Comparison of ENCODE assay signal across 12 mouse cellular contexts in the genomic region with DNA sequence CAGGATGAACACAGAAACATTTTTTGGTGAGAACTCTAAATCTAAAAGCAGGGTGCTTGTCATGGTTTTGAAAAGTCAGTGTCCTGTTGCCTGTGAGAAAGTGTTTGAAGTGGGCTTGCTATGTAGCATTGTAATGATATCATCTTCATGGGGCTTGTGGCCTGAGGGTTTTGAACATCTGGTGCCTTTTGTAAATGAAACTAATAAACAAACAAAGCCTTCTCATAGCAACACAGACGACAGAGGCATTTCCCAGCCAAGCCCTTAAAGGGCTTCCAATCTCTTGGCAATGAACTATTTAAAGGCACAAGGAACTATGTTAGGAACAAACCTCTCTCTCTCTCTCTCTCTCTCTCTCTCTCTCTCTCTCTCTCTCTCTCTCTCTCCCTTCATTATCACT. TPM values are rescaled to one million over a fixed set of nuclear protein-coding genes. Genes with fewer than 3 reads are reported as not detected.
DNase-seq lines count a peak whose midpoint lies in the region; ATAC-seq lines count a peak whose summit lies in the region.
"Had no signal": no experiment of that assay in that cellular context is flagged by ENCODE, and none has a peak within 500 bp of the region (broad histone marks: within the 10 kb centered on the region; RNA-seq: fewer than 3 reads in every experiment).

No protein-coding gene starts in this region.

- H3K4me2 ChIP-seq in heart, embryonic 16.5 days (ENCODE audit: low read depth, low read length) = no peak overlapping the region
- H3K4me2 ChIP-seq: hindbrain, embryonic 14.5 days; liver, embryonic 15.5 days had no signal

- no peak for ATAC-seq in heart, embryonic 16.5 days (replicated peaks; ENCODE audit: extremely low read depth, insufficient read depth, low FRiP score)

- H3K27ac ChIP-seq in heart, embryonic 16.5 days (ENCODE audit: low read length) = peak overlapping the region; percentile 59
- H3K27ac ChIP-seq: hindbrain, embryonic 14.5 days; liver, embryonic 15.5 days had no signal

- no peak overlapping the region for H3K4me3 ChIP-seq in heart, embryonic 16.5 days (ENCODE audit: low read length)
- H3K4me3 ChIP-seq: liver, embryonic 15.5 days had no signal

- WGBS in heart, embryonic 16.5 days = 4% methylated on average over 1 of the region's 1 CpGs

- peaks cover 14% of the 10 kb centered on the region for H3K4me1 ChIP-seq in heart, embryonic 16.5 days (ENCODE audit: control insufficient read depth, insufficient read depth, low read length)
- H3K4me1 ChIP-seq: liver, embryonic 15.5 days had no signal

- H3K9ac ChIP-seq in heart, embryonic 16.5 days (ENCODE audit: low read length) = 0 out of 2 replicates have a peak overlapping the region, but pooled peaks have one; percentile 9
- H3K9ac ChIP-seq: hindbrain, embryonic 14.5 days; liver, embryonic 15.5 days had no signal

- DNase-seq in embryo, embryonic 10.5 days (ENCODE audit: low spot score) = peak; percentile 7
- DNase-seq in embryo, embryonic 9.5 days (ENCODE audit: extremely low spot score) = no peak
- DNase-seq in kidney, postnatal 4 days = peak; percentile 21 to 33
- DNase-seq in kidney, adult 11 months = no peak
- peak; percentile 50 for DNase-seq in lung, postnatal 14 days
- DNase-seq in cerebellum, adult 11-12 months = no peak
- no peak for DNase-seq in thymus, postnatal 25 days
- DNase-seq: adrenal gland, postnatal 10 days; cerebellum, adult 9-10 months had no signal

- H3K27me3 ChIP-seq in heart, embryonic 16.5 days (ENCODE audit: control insufficient read depth, insufficient read depth, low read length) = no peaks in the 10 kb centered on the region
- H3K27me3 ChIP-seq: liver, embryonic 15.5 days had no signal

- H3K36me3 ChIP-seq in heart, embryonic 16.5 days (ENCODE audit: control insufficient read depth, insufficient read depth) = no peaks in the 10 kb centered on the region
- H3K36me3 ChIP-seq: liver, embryonic 15.5 days had no signal

- peaks cover 4% of the 10 kb centered on the region; the same call in 1 of the 2 replicates for H3K9me3 ChIP-seq in heart, embryonic 16.5 days (replicated peaks; ENCODE audit: control insufficient read depth, low read length)
- H3K9me3 ChIP-seq: liver, embryonic 15.5 days had no signal

RNA-seq across cellular contexts. Expression of a gene that starts 25.6 kb away (rescaled TPM):
- not detected in 2 replicates for polyA plus RNA-seq in heart, embryonic 16.5 days (2015; fragmentation: Nextera tagmentation; extraction: Ambion mirVana)
- polyA plus RNA-seq: liver, embryonic 15.5 days had no signal

RNA-seq across cellular contexts. Expression of a gene that starts 35.8 kb away (rescaled TPM):
- 17.1 and 20.0 TPM in 2 replicates for polyA plus RNA-seq in heart, embryonic 16.5 days (2015; fragmentation: Nextera tagmentation; extraction: Ambion mirVana)

Comparison
In these comparisons a context has a peak if more than half of its experiments do, and no peak if none do; other contexts are left out.
1. DNase-seq: peak in embryo, embryonic 10.5 days (single experiment), kidney, postnatal 4 days (2 of 2) and lung, postnatal 14 days (single experiment); none in embryo, embryonic 9.5 days (single experiment), kidney, adult 11 months (single experiment), cerebellum, adult 11-12 months (single experiment) and thymus, postnatal 25 days (single experiment).